Mouse (Mus musculus): ENCODE measurements around the gene Emc10. TPM values are rescaled to one million over a fixed set of nuclear protein-coding genes. Genes with fewer than 3 reads are reported as not detected.
A peak's percentile ranks its signal among the peaks of the same experiment; 100 is the strongest.

Emc10 gene
- 133 and 138 TPM in 2 replicates for polyA plus RNA-seq (2015; fragmentation: Nextera tagmentation; extraction: Ambion mirVana)

- H3K4me2 ChIP-seq (replicated peaks), result peak within 1 kb of the TSS; percentile 77
- peak within 1 kb of the TSS; percentile 89 for H3K9ac ChIP-seq (replicated peaks)
- H3K4me1 ChIP-seq, result peaks cover 34% of the 10 kb centered on the region
- H3K36me3 ChIP-seq, result peaks cover 21% of the 10 kb centered on the region
- peak within 1 kb of the TSS; percentile 95 for H3K27ac ChIP-seq (replicated peaks)
- H3K27me3 ChIP-seq, result no peaks in the 10 kb centered on the region
- H3K9me3 ChIP-seq, result no peaks in the 10 kb centered on the region
- peak; percentile 97 for ATAC-seq (replicated peaks)
- H3K4me3 ChIP-seq, result peak within 1 kb of the TSS; percentile 64
- under 1% methylated on average over 58 of the region's 58 CpGs for WGBS
Measured at GRCm38 (mm10) chr7:44495992-44496770, at the start of gene Emc10, which contains the start of gene Fam71e1. Gene Emc10, minus strand, starts transcription at chr7:44496529. Gene Fam71e1, plus strand, starts transcription at chr7:44496581.

- no peak overlapping the region for H3K9ac ChIP-seq (replicated peaks)
- no peak for ATAC-seq (replicated peaks)
- peaks cover 15% of the 10 kb centered on the region; the same call in 1 of the 2 replicates for H3K36me3 ChIP-seq
- H3K27ac ChIP-seq (replicated peaks), result no peak overlapping the region
- H3K27me3 ChIP-seq, result no peaks in the 10 kb centered on the region
- no peaks in the 10 kb centered on the region for H3K9me3 ChIP-seq
- 77% methylated on average over 12 of the region's 12 CpGs for WGBS
- peaks cover 11% of the 10 kb centered on the region for H3K4me1 ChIP-seq
- no peak overlapping the region for H3K4me3 ChIP-seq
- no peak overlapping the region for H3K4me2 ChIP-seq (replicated peaks)
Measured at GRCm38 (mm10) chr7:44543071-44543470, 46.7 kb upstream of the Emc10 start.

- Histone ChIP-seq H3K4me1 (peaks cover 6% of the 10 kb centered on the region), H3K4me2 (replicated peaks) (no peak overlapping the region), H3K9me3 (no peaks in the 10 kb centered on the region), H3K9ac (replicated peaks) (no peak overlapping the region), H3K36me3 (peaks cover 15% of the 10 kb centered on the region; the same call in 1 of the 2 replicates), H3K27ac (replicated peaks) (no peak overlapping the region), H3K4me3 (no peak overlapping the region), H3K27me3 (no peaks in the 10 kb centered on the region)
- 94% methylated on average over 11 of the region's 11 CpGs for WGBS
- no peak for ATAC-seq (replicated peaks)
Measured at GRCm38 (mm10) chr7:44542555-44542954, 46.2 kb upstream of the Emc10 start.

DNA sequence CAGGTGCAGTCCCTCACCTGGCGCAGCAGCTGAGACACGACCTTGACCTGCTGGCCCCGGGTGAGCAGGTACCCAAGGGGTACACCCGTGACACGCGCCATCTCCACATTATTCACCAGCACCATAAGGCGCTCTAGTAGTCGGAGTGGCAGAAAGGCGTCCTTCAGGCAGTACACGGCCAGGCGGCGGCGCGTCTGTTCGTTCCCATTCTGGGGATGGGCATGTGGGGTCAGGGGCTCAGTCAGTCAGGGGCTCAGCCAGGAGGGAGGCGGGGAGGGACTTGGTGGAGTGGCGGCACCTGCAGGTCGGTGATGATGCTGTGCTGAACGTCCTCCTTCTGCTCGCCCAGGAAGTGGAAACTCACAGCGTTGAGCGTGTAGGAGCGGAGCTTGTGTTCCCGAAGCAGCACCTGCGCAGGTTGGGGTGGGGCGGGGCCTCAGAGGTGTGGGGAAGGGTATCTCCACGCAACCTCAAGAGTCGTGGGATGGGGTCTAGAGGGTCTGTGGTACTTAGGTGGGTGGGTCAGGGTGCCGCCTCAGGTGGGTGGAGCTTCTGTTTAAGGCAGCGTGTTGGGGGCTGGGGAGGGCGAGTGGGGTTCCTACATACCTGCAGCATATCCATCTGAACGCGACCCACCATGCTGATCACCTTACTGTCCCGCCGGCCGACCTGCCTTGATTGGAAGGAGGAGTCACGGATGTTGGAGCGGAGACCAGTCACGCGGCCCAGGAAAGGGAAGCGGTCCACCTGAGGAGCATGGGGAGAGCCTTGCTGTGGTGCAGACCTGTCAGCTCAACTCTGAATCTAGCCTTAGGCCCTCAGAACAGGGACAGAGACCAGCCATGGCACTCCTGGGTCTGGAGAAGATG is 42.7 kb upstream of the Emc10 start:
- no peaks in the 10 kb centered on the region for H3K27me3 ChIP-seq
- no peak overlapping the region for H3K27ac ChIP-seq (replicated peaks)
- WGBS, result 93% methylated on average over 41 of the region's 41 CpGs
- no peak for ATAC-seq (replicated peaks)
- no peaks in the 10 kb centered on the region for H3K9me3 ChIP-seq
- H3K9ac ChIP-seq (replicated peaks), result no peak overlapping the region
- H3K36me3 ChIP-seq, result peaks cover 15% of the 10 kb centered on the region; the same call in 1 of the 2 replicates
- H3K4me3 ChIP-seq, result no peak overlapping the region
- no peaks in the 10 kb centered on the region for H3K4me1 ChIP-seq
- no peak overlapping the region for H3K4me2 ChIP-seq (replicated peaks)

DNA sequence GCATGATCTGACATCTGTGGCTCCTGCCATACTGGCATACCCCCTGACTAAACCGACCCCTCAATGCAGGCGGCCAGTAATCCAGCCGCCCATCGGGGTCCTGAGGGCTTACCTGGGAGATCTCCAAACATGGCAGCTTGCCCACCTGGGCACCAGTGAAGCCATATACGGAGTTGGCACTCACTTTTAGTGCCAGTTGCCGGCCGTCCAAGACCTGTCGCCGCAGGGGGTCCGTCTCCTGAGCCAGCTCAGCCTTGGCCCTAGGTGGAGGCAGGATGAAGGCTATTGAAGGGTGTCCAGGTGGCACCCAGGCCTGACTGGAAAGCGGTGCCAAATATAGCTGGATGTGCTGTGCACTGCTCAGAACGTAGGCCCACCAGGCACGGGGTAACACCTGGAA is 41.2 kb upstream of the Emc10 start:
- Histone ChIP-seq H3K4me2 (replicated peaks) (no peak overlapping the region), H3K27ac (replicated peaks) (no peak overlapping the region), H3K9me3 (no peaks in the 10 kb centered on the region), H3K4me1 (no peaks in the 10 kb centered on the region), H3K9ac (replicated peaks) (no peak overlapping the region), H3K36me3 (peaks cover 15% of the 10 kb centered on the region; the same call in 1 of the 2 replicates), H3K4me3 (no peak overlapping the region), H3K27me3 (no peaks in the 10 kb centered on the region)
- 90% methylated on average over 13 of the region's 13 CpGs for WGBS
- no peak for ATAC-seq (replicated peaks)

- peaks cover 14% of the 10 kb centered on the region; the same call in 1 of the 2 replicates for H3K36me3 ChIP-seq
- H3K9me3 ChIP-seq, result no peaks in the 10 kb centered on the region
- H3K4me2 ChIP-seq (replicated peaks), result no peak overlapping the region
- no peak overlapping the region for H3K27ac ChIP-seq (replicated peaks)
- H3K27me3 ChIP-seq, result no peaks in the 10 kb centered on the region
- H3K4me1 ChIP-seq, result no peaks in the 10 kb centered on the region
- ATAC-seq (replicated peaks), result no peak
- H3K9ac ChIP-seq (replicated peaks), result no peak overlapping the region
- WGBS, result 80% methylated on average over 7 of the region's 7 CpGs
- H3K4me3 ChIP-seq, result no peak overlapping the region
Measured at GRCm38 (mm10) chr7:44537009-44537408, 40.7 kb upstream of the Emc10 start.

- H3K9me3 ChIP-seq, result no peaks in the 10 kb centered on the region
- H3K4me2 ChIP-seq (replicated peaks), result no peak overlapping the region
- no peak for ATAC-seq (replicated peaks)
- no peak overlapping the region for H3K4me3 ChIP-seq
- H3K4me1 ChIP-seq, result no peaks in the 10 kb centered on the region
- no peak overlapping the region for H3K9ac ChIP-seq (replicated peaks)
- 71% methylated on average over 6 of the region's 6 CpGs for WGBS
- no peaks in the 10 kb centered on the region for H3K27me3 ChIP-seq
- no peak overlapping the region for H3K27ac ChIP-seq (replicated peaks)
- peaks cover 11% of the 10 kb centered on the region; the same call in 1 of the 2 replicates for H3K36me3 ChIP-seq
Measured at GRCm38 (mm10) chr7:44536590-44536968, 40.2 kb upstream of the Emc10 start.

- no peak overlapping the region for H3K9ac ChIP-seq (replicated peaks)
- H3K36me3 ChIP-seq, result peaks cover 6% of the 10 kb centered on the region; the same call in 1 of the 2 replicates
- H3K9me3 ChIP-seq, result no peaks in the 10 kb centered on the region
- no peaks in the 10 kb centered on the region for H3K27me3 ChIP-seq
- H3K27ac ChIP-seq (replicated peaks), result no peak overlapping the region
- H3K4me2 ChIP-seq (replicated peaks), result no peak overlapping the region
- ATAC-seq (replicated peaks), result no peak
- WGBS, result 92% methylated on average over 27 of the region's 27 CpGs
- no peak overlapping the region for H3K4me3 ChIP-seq
- H3K4me1 ChIP-seq, result no peaks in the 10 kb centered on the region
Measured at GRCm38 (mm10) chr7:44535657-44536589, 39.6 kb upstream of the Emc10 start.

- 0 out of 2 replicates have a peak, but pooled peaks cover 5% of the 10 kb centered on the region for H3K36me3 ChIP-seq
Measured at GRCm38 (mm10) chr7:44534656-44535441, 38.5 kb upstream of the Emc10 start.

DNA sequence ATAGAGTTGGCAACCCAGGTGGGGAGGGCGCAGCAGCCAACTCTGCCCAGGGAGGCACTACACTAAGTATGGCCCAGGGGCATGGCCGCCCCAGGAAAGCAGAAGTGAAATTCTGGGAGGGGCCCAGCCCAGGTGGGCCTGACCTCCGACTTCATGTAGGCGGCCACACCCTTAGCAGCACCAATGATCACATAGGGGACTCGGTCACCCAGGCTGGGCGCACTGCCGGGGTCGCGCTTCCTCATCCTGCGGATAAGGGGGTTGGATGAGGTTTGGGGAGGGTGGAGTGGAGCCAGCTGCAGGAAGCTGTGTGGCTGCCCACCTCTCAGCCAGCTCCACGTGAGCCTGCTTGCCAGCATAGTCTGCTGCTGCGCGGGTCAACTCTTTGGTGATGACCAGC is 37.9 kb upstream of the Emc10 start:
- Histone ChIP-seq H3K4me3 (no peak overlapping the region), H3K4me1 (no peaks in the 10 kb centered on the region), H3K27ac (replicated peaks) (no peak overlapping the region), H3K4me2 (replicated peaks) (no peak overlapping the region), H3K9me3 (no peaks in the 10 kb centered on the region), H3K9ac (replicated peaks) (no peak overlapping the region), H3K36me3 (0 out of 2 replicates have a peak, but pooled peaks cover 5% of the 10 kb centered on the region), H3K27me3 (no peaks in the 10 kb centered on the region)
- WGBS, result 94% methylated on average over 13 of the region's 13 CpGs
- ATAC-seq (replicated peaks), result no peak

More at GRCm38 (mm10) chr7:44534656-44535441, 38.5 kb upstream of the Emc10 start:
- ATAC-seq (replicated peaks), result no peak
- Histone ChIP-seq H3K27ac (replicated peaks) (no peak overlapping the region), H3K27me3 (no peaks in the 10 kb centered on the region), H3K9ac (replicated peaks) (no peak overlapping the region), H3K4me2 (replicated peaks) (no peak overlapping the region), H3K9me3 (no peaks in the 10 kb centered on the region), H3K4me1 (no peaks in the 10 kb centered on the region), H3K4me3 (no peak overlapping the region)
- WGBS, result 92% methylated on average over 19 of the region's 19 CpGs

DNA sequence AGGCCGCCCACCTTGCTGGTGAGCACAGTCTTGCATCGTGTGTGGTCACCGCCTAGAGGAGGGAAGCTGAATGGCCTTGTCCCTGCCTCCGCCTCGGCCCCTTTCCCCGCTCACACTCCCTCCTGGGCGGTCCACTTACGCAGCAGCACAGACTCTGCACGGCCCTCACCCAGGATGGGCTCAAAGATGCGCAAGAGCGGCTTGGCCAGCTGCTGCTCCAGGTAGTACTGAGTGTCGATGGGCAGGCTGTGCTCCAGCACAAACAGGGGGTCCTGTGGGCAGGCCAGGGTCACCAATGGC is 37.4 kb upstream of the Emc10 start:
- Histone ChIP-seq H3K4me2 (replicated peaks) (no peak overlapping the region), H3K27ac (replicated peaks) (no peak overlapping the region), H3K9ac (replicated peaks) (no peak overlapping the region), H3K4me3 (no peak overlapping the region), H3K4me1 (no peaks in the 10 kb centered on the region), H3K27me3 (no peaks in the 10 kb centered on the region), H3K9me3 (no peaks in the 10 kb centered on the region), H3K36me3 (0 out of 2 replicates have a peak, but pooled peaks cover 5% of the 10 kb centered on the region)
- ATAC-seq (replicated peaks), result no peak
- 70% methylated on average over 12 of the region's 12 CpGs for WGBS
